Mouse (Mus musculus) cerebellum, adult 2 months (tissue): ENCODE measurements around the gene Cfap70.

Experiments
- CTCF ChIP-seq: fragments of 200-500 bp; IDR thresholded peaks from 2 replicates; pipeline ENCODE4 v1.5.1; 2011; ENCODE audit warnings: low read depth, mild to moderate bottlenecking, control low read depth, low read length, moderate library complexity, borderline replicate concordance; ENCODE audit not compliant: insufficient read depth
- POLR2A ChIP-seq: fragments of 200-500 bp; IDR thresholded peaks from 2 replicates; pipeline ENCODE4 v1.6.1; 2011; ENCODE audit warnings: low read length, control low read depth, borderline replicate concordance; ENCODE audit not compliant: insufficient read depth

DNA sequence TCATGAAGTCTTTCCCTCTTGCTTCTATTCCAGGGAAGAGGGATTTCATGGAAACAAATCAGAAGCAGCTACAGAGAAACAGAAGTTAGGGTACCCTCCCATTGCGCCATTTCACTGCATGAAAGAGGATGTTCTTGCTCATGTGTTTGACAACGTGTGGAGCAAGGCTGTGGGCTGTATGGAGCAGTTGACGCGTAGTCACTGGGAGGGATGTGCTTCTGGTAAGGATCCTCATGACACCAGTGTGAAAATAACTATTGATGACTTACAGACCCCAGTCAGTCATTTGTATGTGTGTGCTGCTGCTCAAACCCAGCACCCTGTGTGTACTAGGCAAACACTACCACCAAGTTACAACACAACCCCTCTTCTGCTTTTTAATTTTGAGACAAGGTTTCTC is 88.8 kb downstream of the Cfap70 start:
- TF ChIP-seq POLR2A (no peak), CTCF (no peak)
